Mouse (Mus musculus): ENCODE results near the gene Sestd1. TPM values are rescaled to one million over a fixed set of nuclear protein-coding genes. Genes with fewer than 3 reads are reported as not detected.

The Sestd1 gene
- 31.2 and 31.4 TPM in 2 replicates for polyA plus RNA-seq (2012; rRNA removed)

DNA sequence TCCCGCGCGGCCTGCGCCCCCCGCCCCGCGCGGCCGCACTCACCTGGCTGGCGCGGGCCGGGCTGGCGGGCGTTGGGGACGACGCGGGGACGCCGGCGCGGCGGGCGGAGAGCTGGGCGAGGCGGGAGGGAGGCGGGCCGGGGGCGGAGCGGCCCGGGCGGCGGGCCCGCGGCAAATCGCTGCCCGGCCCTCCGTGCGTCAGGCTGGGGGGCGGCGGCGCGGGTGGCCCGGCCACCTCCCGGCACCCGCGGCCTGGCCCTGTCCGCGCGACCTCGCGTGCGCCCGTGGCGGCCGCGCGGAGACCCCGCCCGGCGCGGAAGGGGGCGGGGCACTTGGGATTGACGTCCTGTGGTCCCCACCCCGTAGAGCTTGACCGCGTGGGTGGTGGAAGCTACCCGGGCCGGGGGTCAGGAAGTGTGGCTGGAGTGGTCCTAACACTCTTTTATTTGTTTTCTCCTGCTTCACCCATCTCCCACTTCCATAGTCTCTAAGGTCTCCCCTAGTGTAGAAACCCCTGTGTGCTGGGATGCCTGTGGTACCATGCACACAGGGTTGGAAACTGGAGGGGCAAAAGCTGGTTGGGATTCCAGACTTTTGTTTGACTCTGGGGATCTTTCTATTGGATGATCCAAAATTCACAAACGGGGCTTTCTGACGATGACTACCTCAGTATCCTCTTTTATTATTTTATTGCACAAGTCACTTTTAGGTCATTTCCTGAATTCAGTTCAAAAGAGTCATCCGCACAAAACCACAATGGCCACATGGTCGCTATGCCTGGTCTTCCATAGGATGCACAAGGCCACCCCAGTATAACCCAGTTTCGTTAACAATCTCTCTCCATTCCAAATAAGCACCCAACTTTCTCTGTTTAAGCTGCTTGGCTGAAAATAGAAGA, at the start of gene Sestd1:
Gene Sestd1 (minus strand): TSS at position 81 of the 898 bp plus-strand sequence.
- DNase-seq (ENCODE audit: extremely low spot score in 1 of 2, low spot score in 1 of 2) = peak in 1 of 2 experiments; percentile 56

- DNase-seq (ENCODE audit: extremely low spot score in 1 of 2, low spot score in 1 of 2) = no peak
Measured at GRCm38 (mm10) chr2:77327246-77327645, 46.9 kb upstream of the Sestd1 start.

- no peak for DNase-seq (ENCODE audit: extremely low spot score in 1 of 2, low spot score in 1 of 2)
Measured at GRCm38 (mm10) chr2:77323739-77324138, 43.3 kb upstream of the Sestd1 start.

DNA sequence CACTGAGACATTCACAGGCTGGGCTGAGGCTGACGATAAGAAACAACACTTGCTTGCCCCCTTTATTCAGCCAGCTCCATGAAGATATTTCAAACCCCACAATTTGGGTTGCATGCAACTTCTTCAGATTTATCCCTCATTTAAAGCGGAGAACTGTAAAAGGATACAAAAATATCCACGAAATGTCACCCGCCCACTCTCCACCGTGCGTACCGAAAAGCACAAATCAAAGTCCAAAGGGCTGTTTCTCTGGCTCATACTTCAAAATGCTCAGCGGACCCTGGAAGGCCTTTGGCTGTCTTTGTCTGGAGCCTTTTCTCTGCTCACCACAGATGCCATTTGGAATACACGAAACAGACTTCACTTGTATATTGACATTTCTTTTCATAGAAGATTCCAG, 42.8 kb upstream of the Sestd1 start:
- DNase-seq (ENCODE audit: extremely low spot score in 1 of 2, low spot score in 1 of 2) = peak in 1 of 2 experiments; percentile 60

GRCm38 (mm10) chr2:77319196-77319595, 38.8 kb upstream of the Sestd1 start:
- peak in 1 of 2 experiments; percentile 51 for DNase-seq (ENCODE audit: extremely low spot score in 1 of 2, low spot score in 1 of 2)

DNA sequence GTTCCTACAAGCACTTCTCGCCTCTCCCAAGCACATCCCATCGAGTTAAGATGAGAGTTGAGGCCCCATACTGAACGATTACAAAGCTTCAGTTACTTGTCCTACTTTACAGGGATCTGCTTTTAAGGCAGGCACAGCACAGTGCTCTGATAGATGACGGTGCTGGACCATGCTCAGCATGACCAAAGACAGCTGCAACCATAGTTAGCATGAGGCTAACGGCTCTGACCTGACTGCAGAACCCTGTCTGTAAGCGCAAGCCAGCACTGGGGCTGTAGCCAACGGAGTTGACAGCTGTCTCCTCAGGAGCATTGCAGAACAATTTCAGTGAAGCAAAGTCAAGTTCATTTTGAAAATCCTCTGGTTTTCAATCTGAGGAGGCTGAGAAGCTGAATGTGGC, 36.6 kb upstream of the Sestd1 start:
- no peak for DNase-seq (ENCODE audit: extremely low spot score in 1 of 2, low spot score in 1 of 2)

DNA sequence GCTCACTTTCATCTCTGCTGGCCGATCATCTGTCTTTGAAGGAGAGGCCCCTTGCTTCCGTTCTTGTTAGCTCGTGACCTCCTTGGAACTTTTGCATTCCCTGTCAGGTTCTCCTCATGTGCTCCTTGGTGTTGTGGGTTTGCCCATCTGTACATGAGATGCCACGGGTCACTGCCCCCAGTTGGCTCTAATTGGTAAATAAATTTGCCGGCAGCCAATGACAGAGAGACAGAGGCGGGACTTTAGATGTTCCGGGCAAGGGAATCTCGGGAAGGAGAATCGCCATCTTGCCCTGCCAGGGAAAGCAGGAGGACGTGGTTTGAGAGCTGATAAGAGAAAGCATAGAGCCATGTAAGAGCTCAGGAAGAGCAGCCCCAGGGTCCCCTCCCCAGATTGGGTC, 33.5 kb upstream of the Sestd1 start:
- no peak for DNase-seq (ENCODE audit: extremely low spot score in 1 of 2, low spot score in 1 of 2)

- DNase-seq (ENCODE audit: extremely low spot score in 1 of 2, low spot score in 1 of 2) = no peak
Measured at GRCm38 (mm10) chr2:77312616-77313015, 32.2 kb upstream of the Sestd1 start.

GRCm38 (mm10) chr2:77309313-77309712, 28.9 kb upstream of the Sestd1 start:
- DNase-seq (ENCODE audit: extremely low spot score in 1 of 2, low spot score in 1 of 2) = peak in 1 of 2 experiments; percentile 33

DNA sequence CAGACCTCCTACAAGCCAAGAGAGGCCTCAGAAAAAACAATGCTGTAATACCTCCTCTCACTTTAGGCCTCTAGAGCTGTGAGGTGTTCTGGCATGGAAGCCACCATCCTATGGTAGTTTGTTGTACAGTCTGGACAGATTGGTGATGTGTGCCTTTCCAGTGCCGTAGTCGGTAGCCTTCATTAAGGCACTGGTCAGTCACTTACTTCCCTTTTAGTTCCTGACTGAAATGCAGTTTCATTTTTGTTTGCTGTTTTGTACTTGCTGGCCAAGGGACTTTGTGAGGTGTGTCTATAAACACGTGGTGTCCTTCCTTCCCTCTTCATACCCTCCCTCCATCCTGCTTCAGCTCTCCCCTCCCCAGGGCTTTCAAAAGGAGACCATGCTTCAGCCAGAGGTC, 24.1 kb upstream of the Sestd1 start:
- no peak for DNase-seq (ENCODE audit: extremely low spot score in 1 of 2, low spot score in 1 of 2)

- DNase-seq (ENCODE audit: extremely low spot score in 1 of 2, low spot score in 1 of 2) = no peak
Measured at GRCm38 (mm10) chr2:77303716-77304115, 23.3 kb upstream of the Sestd1 start.

DNA sequence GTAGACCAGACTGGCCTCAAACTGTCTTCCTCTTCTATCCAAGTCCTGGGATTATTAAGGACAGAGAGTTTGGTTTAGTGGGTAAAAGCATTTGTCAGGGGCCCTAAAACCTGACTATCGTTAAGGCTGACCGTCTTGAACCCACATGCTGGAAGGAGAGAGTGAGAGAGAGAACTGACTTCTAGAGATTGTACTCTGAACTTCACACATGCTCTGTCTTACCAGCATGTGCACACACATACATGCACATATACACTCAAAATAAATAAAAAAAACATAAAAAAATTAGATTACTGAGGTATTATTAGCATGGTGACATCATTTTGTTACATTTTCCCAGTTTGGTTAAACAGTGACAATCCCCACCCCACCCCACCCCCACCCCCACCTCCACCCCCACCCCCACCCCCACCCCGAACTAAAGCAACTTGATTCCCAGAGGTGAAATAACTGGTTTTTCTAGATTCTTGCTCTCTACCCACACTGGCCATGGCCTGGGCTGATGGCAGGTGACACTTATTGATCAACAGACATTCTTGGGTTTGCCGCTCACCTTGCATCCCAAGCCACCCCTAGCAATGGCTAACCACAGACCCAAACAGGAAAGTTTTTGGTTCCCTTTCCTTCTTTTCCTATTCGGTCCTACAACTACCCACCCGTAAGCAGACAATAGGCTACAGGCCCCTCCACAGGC, 22.4 kb upstream of the Sestd1 start:
- no peak for DNase-seq (ENCODE audit: extremely low spot score in 1 of 2, low spot score in 1 of 2)

GRCm38 (mm10) chr2:77301687-77302389, 21.4 kb upstream of the Sestd1 start:
- no peak for DNase-seq (ENCODE audit: extremely low spot score in 1 of 2, low spot score in 1 of 2)

DNA sequence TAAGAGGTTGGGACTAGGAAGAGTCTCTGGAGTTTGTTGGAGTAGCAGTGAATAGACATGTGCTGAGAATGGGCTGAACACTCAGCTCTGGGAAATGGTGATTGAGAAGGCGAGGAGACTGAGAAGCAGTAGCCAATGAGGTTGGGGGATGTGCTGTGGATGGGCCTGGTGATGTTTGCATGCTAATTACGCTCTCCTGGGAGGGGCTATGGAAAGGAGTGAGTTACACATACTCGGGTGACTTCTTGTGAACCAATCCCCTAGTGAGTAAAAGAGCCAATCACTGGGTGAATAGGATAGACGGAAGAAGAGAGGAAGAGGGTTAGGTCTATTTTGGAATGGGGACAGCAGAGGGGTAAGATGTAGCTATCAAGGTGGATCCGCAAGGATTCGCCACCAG, 9.3 kb upstream of the Sestd1 start:
- no peak for DNase-seq (ENCODE audit: extremely low spot score in 1 of 2, low spot score in 1 of 2)

DNA sequence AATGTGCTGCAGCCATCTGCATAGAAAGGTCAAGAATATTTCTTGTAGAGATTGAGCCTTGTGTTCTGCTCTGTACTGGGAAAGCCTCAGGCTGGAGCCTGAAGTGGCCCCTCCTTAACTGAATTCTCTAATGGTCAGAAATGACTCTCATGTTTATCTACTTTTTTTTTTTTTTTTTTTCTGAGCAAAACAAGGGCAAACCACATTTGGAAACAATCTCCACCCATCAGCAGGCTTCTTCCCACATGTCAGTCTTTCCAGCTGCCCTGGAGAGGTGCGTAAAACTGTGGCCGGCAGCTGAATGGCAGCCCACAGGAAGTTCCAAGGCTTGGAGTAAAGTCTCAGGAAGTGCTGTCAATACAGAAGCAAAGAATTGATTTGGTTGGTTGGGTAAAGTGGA, 6.4 kb upstream of the Sestd1 start:
- DNase-seq (ENCODE audit: extremely low spot score in 1 of 2, low spot score in 1 of 2) = no peak

- DNase-seq (ENCODE audit: extremely low spot score in 1 of 2, low spot score in 1 of 2) = no peak
Measured at GRCm38 (mm10) chr2:77284281-77284899, 4.0 kb upstream of the Sestd1 start.

GRCm38 (mm10) chr2:77279861-77280511, 406 bp downstream of the Sestd1 start:
- no peak for DNase-seq (ENCODE audit: extremely low spot score in 1 of 2, low spot score in 1 of 2)

- no peak for DNase-seq (ENCODE audit: extremely low spot score in 1 of 2, low spot score in 1 of 2)
Measured at GRCm38 (mm10) chr2:77277272-77277671, 3.1 kb downstream of the Sestd1 start.

GRCm38 (mm10) chr2:77275851-77276250, 4.5 kb downstream of the Sestd1 start:
- no peak for DNase-seq (ENCODE audit: extremely low spot score in 1 of 2, low spot score in 1 of 2)

- no peak for DNase-seq (ENCODE audit: extremely low spot score in 1 of 2, low spot score in 1 of 2)
Measured at GRCm38 (mm10) chr2:77274976-77275641, 5.3 kb downstream of the Sestd1 start.
